Mouse (Mus musculus) CD4-positive helper T cell, adult 2 months (primary cell): ENCODE measurements at regions not wholly inside any gene's neighbourhood (a gene's known extent, or its start where the extent isn't known, plus 50 kb on each side); places are given as distances from the start of the nearest gene placed in this dataset.

Experiments
- DNase-seq: peaks from one replicate; pipeline ENCODE4 v3.0.0-alpha.2; 2012; ENCODE audit warnings: low read depth, missing footprints, low spot score

GRCm38 (mm10) chr1:105117888-105118287 is 238.6 kb downstream of the Rnf152 start:
- DNase-seq, result no peak

GRCm38 (mm10) chr1:105116231-105116630 is 240.3 kb downstream of the Rnf152 start:
- DNase-seq, result no peak

- no peak for DNase-seq
Measured at GRCm38 (mm10) chr1:105115391-105115790, 241.1 kb downstream of the Rnf152 start.

- no peak for DNase-seq
Measured at GRCm38 (mm10) chr1:105114835-105115234, 241.7 kb downstream of the Rnf152 start.

- no peak for DNase-seq
Measured at GRCm38 (mm10) chr1:105112762-105113525, 243.6 kb downstream of the Rnf152 start.

GRCm38 (mm10) chr1:105111236-105111635 is 245.3 kb downstream of the Rnf152 start:
- no peak for DNase-seq

- no peak for DNase-seq
Measured at GRCm38 (mm10) chr1:105110581-105111210, 245.8 kb downstream of the Rnf152 start.

- DNase-seq, result no peak
Measured at GRCm38 (mm10) chr1:105107836-105108235, 248.7 kb downstream of the Rnf152 start.

- no peak for DNase-seq
Measured at GRCm38 (mm10) chr1:105107257-105107656, 249.3 kb downstream of the Rnf152 start.

- DNase-seq, result no peak
Measured at GRCm38 (mm10) chr1:105105211-105105610, 251.3 kb downstream of the Rnf152 start.

- DNase-seq, result no peak
Measured at GRCm38 (mm10) chr1:105095091-105095490, 261.4 kb downstream of the Rnf152 start.

- DNase-seq, result no peak
Measured at GRCm38 (mm10) chr1:105094500-105094899, 262.0 kb downstream of the Rnf152 start.

- DNase-seq, result no peak
Measured at GRCm38 (mm10) chr1:105093875-105094274, 262.6 kb downstream of the Rnf152 start.

GRCm38 (mm10) chr1:105093012-105093411 is 263.5 kb downstream of the Rnf152 start:
- DNase-seq, result no peak

- DNase-seq, result no peak
Measured at GRCm38 (mm10) chr1:105092309-105092904, 264.1 kb downstream of the Rnf152 start.

GRCm38 (mm10) chr1:105088765-105089520 is 267.6 kb downstream of the Rnf152 start:
- DNase-seq, result no peak

GRCm38 (mm10) chr1:105087623-105088022 is 268.9 kb downstream of the Rnf152 start:
- DNase-seq, result no peak

GRCm38 (mm10) chr1:105084556-105084955 is 272.0 kb downstream of the Rnf152 start:
- DNase-seq, result no peak

GRCm38 (mm10) chr1:105083551-105084103 is 272.9 kb downstream of the Rnf152 start:
- no peak for DNase-seq

- no peak for DNase-seq
Measured at GRCm38 (mm10) chr1:105082823-105083550, 273.5 kb downstream of the Rnf152 start.

GRCm38 (mm10) chr1:105081942-105082341 is 274.6 kb downstream of the Rnf152 start:
- DNase-seq, result no peak
